Mouse (Mus musculus) olfactory bulb, adult 2 months (tissue): ENCODE measurements around the gene Nploc4.

Source experiments
- CTCF ChIP-seq: fragments of 200-500 bp; IDR thresholded peaks from 2 replicates; pipeline ENCODE4 v1.5.1; 2012; ENCODE audit warnings: low read depth, mild to moderate bottlenecking, low read length, moderate library complexity; ENCODE audit not compliant: insufficient read depth
- POLR2A ChIP-seq: fragments of 200-500 bp; IDR thresholded peaks from 2 replicates; pipeline ENCODE4 v1.6.1; 2012; ENCODE audit warnings: mild to moderate bottlenecking, low read depth, low read length, moderate library complexity; ENCODE audit not compliant: insufficient read depth

- TF ChIP-seq CTCF = peak; percentile 50; the same call in 1 of the 2 replicates
- TF ChIP-seq POLR2A = no peak
Observed at GRCm38 (mm10) chr11:120353500-120354303, 83.8 kb downstream of the Nploc4 start.
